Mouse (Mus musculus) olfactory bulb, adult 2 months (tissue): ENCODE measurements around the gene Mtch1.

Source experiments
- CTCF ChIP-seq: fragments of 200-500 bp; IDR thresholded peaks from 2 replicates; pipeline ENCODE4 v1.5.1; 2012; ENCODE audit warnings: low read depth, mild to moderate bottlenecking, low read length, moderate library complexity; ENCODE audit not compliant: insufficient read depth
- POLR2A ChIP-seq: fragments of 200-500 bp; IDR thresholded peaks from 2 replicates; pipeline ENCODE4 v1.6.1; 2012; ENCODE audit warnings: mild to moderate bottlenecking, low read depth, low read length, moderate library complexity; ENCODE audit not compliant: insufficient read depth

DNA sequence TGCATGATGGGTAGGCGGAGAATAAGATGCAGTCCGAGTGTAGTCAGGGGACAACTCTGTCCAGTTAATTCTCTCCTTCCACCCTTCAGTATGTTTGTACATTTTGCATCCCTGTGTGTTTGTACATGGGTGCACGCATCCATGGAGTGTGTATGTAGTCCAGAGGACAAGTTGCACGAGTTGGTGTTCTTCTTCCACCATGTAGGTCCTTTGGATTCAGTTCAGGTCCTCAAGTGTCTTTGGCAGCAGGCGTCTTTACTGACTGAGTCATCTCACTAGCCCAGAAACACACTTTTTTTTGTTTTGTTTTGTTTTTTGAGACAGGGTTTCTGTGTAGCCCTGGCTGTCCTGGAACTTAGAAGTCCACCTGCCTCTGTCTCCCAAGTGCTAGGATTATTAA, 4.5 kb downstream of the Mtch1 start:
- TF ChIP-seq CTCF (no peak), POLR2A (no peak)
